Comparison of ENCODE assay signal across 24 mouse cellular contexts in the genomic region with DNA sequence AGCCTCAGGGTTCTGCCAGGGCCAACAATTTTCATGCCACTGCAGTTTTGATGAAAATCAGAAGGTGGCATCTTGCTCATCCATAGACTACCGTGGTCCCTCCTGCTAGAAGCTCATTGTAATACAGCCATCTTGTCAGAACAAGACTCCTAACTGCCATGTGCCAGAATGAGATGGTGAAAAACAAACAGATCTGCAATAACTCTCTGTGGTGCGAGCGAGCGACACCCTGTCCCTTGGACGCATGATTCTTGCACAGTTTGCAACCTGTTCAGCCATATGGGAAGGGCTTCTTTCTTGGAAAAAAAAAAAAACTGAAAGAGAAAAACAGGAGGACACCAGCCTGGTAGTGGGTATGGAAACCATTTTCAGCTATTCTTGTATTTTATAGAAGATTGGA.
DNase-seq lines count a peak whose midpoint lies in the region; ATAC-seq and TF ChIP-seq lines count a peak whose summit lies in the region.
"Had no signal": no experiment of that assay in that cellular context is flagged by ENCODE, and none has a peak within 500 bp of the region (broad histone marks: within the 10 kb centered on the region; RNA-seq: fewer than 3 reads in every experiment).

No protein-coding gene starts in this region.

- no peaks in the 10 kb centered on the region for H3K27me3 ChIP-seq in forebrain, embryonic 15.5 days
- H3K27me3 ChIP-seq in forebrain, embryonic 12.5 days: no peaks in the 10 kb centered on the region
- H3K27me3 ChIP-seq in forebrain, embryonic 16.5 days (replicated peaks; ENCODE audit: control insufficient read depth, insufficient read depth, low read length): no peaks in the 10 kb centered on the region
- H3K27me3 ChIP-seq: embryonic facial prominence, embryonic 13.5 days; hindbrain, embryonic 12.5 days; hindbrain, embryonic 15.5 days had no signal

- DNase-seq in layer of hippocampus, adult 9-11 months: peak; percentile 53
- DNase-seq in layer of hippocampus, postnatal 36 days: no peak
- peak; percentile 62 for DNase-seq in brain, embryonic 14.5 days (ENCODE audit: low read depth)
- no peak for DNase-seq in thymus, postnatal 0 days (ENCODE audit: low spot score)
- no peak for DNase-seq in frontal cortex, adult 2 months (ENCODE audit: extremely low spot score in 1 of 2, low spot score in 1 of 2)
- DNase-seq: adrenal gland, adult 2 months; adrenal gland, postnatal 25 days; cerebellum, adult 11-12 months; cerebellum, adult 8-10 months; cerebellum, postnatal 36 days; embryo, embryonic 11 days; gastrocnemius, adult 2 months; gastrocnemius, postnatal 14 days had no signal

- TF ChIP-seq POLR2A in brain, embryonic 14.5 days (IDR thresholded peaks at IDR 0.05; ENCODE audit: borderline replicate concordance, extremely low read depth, insufficient read depth, insufficient read length, poor library complexity, severe bottlenecking): no peak

- no peak overlapping the region for H3K9ac ChIP-seq in forebrain, embryonic 15.5 days (replicated peaks)
- no peak overlapping the region for H3K9ac ChIP-seq in forebrain, embryonic 12.5 days
- H3K9ac ChIP-seq in forebrain, embryonic 16.5 days (replicated peaks; ENCODE audit: low read depth, low read length): no peak overlapping the region
- H3K9ac ChIP-seq: embryonic facial prominence, embryonic 13.5 days; hindbrain, embryonic 12.5 days; hindbrain, embryonic 15.5 days had no signal

- H3K4me1 ChIP-seq in forebrain, embryonic 15.5 days: peaks cover 10% of the 10 kb centered on the region; the same call in 1 of the 2 replicates
- no peaks in the 10 kb centered on the region for H3K4me1 ChIP-seq in forebrain, embryonic 12.5 days
- peaks cover 9% of the 10 kb centered on the region; the same call in 1 of the 2 replicates for H3K4me1 ChIP-seq in forebrain, embryonic 16.5 days (replicated peaks; ENCODE audit: control insufficient read depth, insufficient read depth, low read length)
- H3K4me1 ChIP-seq: embryonic facial prominence, embryonic 13.5 days; hindbrain, embryonic 12.5 days; hindbrain, embryonic 15.5 days had no signal

- H3K27ac ChIP-seq in forebrain, embryonic 15.5 days (replicated peaks): peak overlapping the region; percentile 67
- H3K27ac ChIP-seq in forebrain, embryonic 12.5 days: no peak overlapping the region
- peak overlapping the region; percentile 73 for H3K27ac ChIP-seq in forebrain, embryonic 16.5 days (ENCODE audit: low read length)
- H3K27ac ChIP-seq: embryonic facial prominence, embryonic 10.5 days; embryonic facial prominence, embryonic 13.5 days; gastrocnemius, adult 2 months; hindbrain, embryonic 12.5 days; hindbrain, embryonic 15.5 days had no signal

- 68% methylated on average over 5 of the region's 5 CpGs for WGBS in forebrain, embryonic 15.5 days
- WGBS in forebrain, embryonic 12.5 days: 95% methylated on average over 5 of the region's 5 CpGs
- WGBS in forebrain, embryonic 16.5 days: 68% methylated on average over 5 of the region's 5 CpGs

- H3K4me2 ChIP-seq in forebrain, embryonic 15.5 days (replicated peaks): no peak overlapping the region
- no peak overlapping the region for H3K4me2 ChIP-seq in forebrain, embryonic 12.5 days
- H3K4me2 ChIP-seq in forebrain, embryonic 16.5 days (ENCODE audit: low read length): no peak overlapping the region
- H3K4me2 ChIP-seq: embryonic facial prominence, embryonic 13.5 days; heart, embryonic 11.5 days; hindbrain, embryonic 12.5 days; hindbrain, embryonic 15.5 days had no signal

- H3K36me3 ChIP-seq in forebrain, embryonic 15.5 days: 0 out of 2 replicates have a peak, but pooled peaks cover 3% of the 10 kb centered on the region
- H3K36me3 ChIP-seq in forebrain, embryonic 12.5 days (replicated peaks): no peaks in the 10 kb centered on the region; the same call in 1 of the 2 replicates
- peaks cover 3% of the 10 kb centered on the region; the same call in 1 of the 2 replicates for H3K36me3 ChIP-seq in forebrain, embryonic 16.5 days (ENCODE audit: control insufficient read depth, insufficient read depth)
- H3K36me3 ChIP-seq: embryonic facial prominence, embryonic 10.5 days; embryonic facial prominence, embryonic 13.5 days; hindbrain, embryonic 12.5 days; hindbrain, embryonic 15.5 days had no signal

- TF ChIP-seq CTCF in brain, embryonic 14.5 days (IDR thresholded peaks at IDR 0.05; ENCODE audit: borderline replicate concordance, extremely low read depth, insufficient read depth, insufficient read length): no peak

- ATAC-seq in forebrain, embryonic 15.5 days (replicated peaks): peak; percentile 64
- no peak for ATAC-seq in forebrain, embryonic 12.5 days (ENCODE audit: low FRiP score)
- ATAC-seq in forebrain, embryonic 16.5 days: peak; percentile 81
- ATAC-seq: CD4-positive, CD25-positive, alpha-beta regulatory T cell, adult 4 months; intestine, postnatal 0 days had no signal

- no peak overlapping the region for H3K4me3 ChIP-seq in forebrain, embryonic 15.5 days
- H3K4me3 ChIP-seq in forebrain, embryonic 12.5 days (replicated peaks): no peak overlapping the region
- no peak overlapping the region for H3K4me3 ChIP-seq in forebrain, embryonic 16.5 days (replicated peaks; ENCODE audit: low read length)
- H3K4me3 ChIP-seq: embryonic facial prominence, embryonic 10.5 days; embryonic facial prominence, embryonic 13.5 days; erythroblast, embryonic 14.5 days; gastrocnemius, adult 2 months; hindbrain, embryonic 12.5 days; hindbrain, embryonic 15.5 days had no signal

- H3K9me3 ChIP-seq in forebrain, embryonic 15.5 days: no peaks in the 10 kb centered on the region
- H3K9me3 ChIP-seq in forebrain, embryonic 12.5 days: no peaks in the 10 kb centered on the region
- H3K9me3 ChIP-seq in forebrain, embryonic 16.5 days (ENCODE audit: control insufficient read depth, low read length): no peaks in the 10 kb centered on the region
- H3K9me3 ChIP-seq: embryonic facial prominence, embryonic 10.5 days; embryonic facial prominence, embryonic 13.5 days; hindbrain, embryonic 12.5 days; hindbrain, embryonic 15.5 days had no signal

Comparison
In these comparisons a context has a peak if more than half of its experiments do, and no peak if none do; other contexts are left out.
1. DNase-seq: peak in layer of hippocampus, adult 9-11 months (single experiment) and brain, embryonic 14.5 days (single experiment); none in layer of hippocampus, postnatal 36 days (0 of 2), thymus, postnatal 0 days (single experiment) and frontal cortex, adult 2 months (0 of 2).